Mouse (Mus musculus) olfactory bulb, adult 2 months (tissue): Measurements from ENCODE around the gene Abi3.

Experiments
- CTCF ChIP-seq: fragments of 200-500 bp; IDR thresholded peaks from 2 replicates; pipeline ENCODE4 v1.5.1; 2012; ENCODE audit warnings: low read depth, mild to moderate bottlenecking, low read length, moderate library complexity; ENCODE audit not compliant: insufficient read depth
- POLR2A ChIP-seq: fragments of 200-500 bp; IDR thresholded peaks from 2 replicates; pipeline ENCODE4 v1.6.1; 2012; ENCODE audit warnings: mild to moderate bottlenecking, low read depth, low read length, moderate library complexity; ENCODE audit not compliant: insufficient read depth

DNA sequence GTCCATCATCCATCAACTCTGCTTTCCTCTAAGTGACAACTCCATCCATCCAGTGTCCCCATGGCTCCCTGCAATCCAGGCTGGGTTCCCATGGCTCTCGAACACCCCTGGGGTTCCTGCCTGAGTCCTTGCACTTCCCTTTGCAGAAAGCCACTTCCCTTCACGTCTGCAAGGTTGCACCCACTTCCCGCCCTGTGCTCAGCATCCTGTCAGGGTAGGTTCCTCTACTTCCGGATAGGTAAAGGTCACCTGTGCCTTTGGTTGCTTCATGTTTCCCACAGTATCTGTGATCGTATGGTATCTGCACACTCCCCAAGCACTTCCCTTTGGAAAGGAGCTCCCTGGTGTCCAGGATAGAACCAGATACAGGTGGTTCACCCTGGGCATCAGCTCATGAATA lies 37.3 kb downstream of the Abi3 start:
- no peak for TF ChIP-seq CTCF
- no peak for TF ChIP-seq POLR2A
